Mouse (Mus musculus): ENCODE measurements around the gene S100a2. TPM values are rescaled to one million over a fixed set of nuclear protein-coding genes. Genes with fewer than 3 reads are reported as not detected.

Gene S100a2
- polyA plus RNA-seq (2015; fragmentation: Nextera tagmentation; extraction: Ambion mirVana): not detected in 2 replicates

DNA sequence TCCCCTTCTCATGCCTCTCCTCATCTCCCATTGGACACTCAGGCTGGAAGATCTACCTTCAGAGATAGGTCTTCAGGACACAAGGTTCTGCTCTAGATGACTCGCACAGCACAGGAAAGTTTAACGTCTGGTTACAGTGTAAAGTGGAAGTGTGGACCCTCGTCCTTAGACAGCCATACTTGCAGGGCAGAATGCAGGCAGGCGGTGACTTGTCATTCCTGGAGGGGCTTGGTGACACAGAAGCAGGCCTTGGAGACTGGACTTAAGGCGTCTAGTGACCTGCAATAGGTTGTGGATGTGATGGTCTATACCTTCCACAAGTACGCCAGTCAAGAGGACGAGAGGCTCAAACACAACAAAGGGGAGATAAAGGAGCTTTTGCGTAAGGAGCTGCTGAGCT is at the start of gene S100a2:
S100a2 (plus strand) TSS at position 301 of the 400 bp plus-strand sequence.
- no peak for ATAC-seq (ENCODE audit: insufficient read depth, low FRiP score, low read depth)
- WGBS: 80% methylated on average over 8 of the region's 8 CpGs
- Histone ChIP-seq H3K27ac (peak within 1 kb of the TSS; percentile 57; the same call in 1 of the 2 replicates), H3K4me2 (no peak within 1 kb of the TSS), H3K9ac (no peak within 1 kb of the TSS), H3K27me3 (replicated peaks) (no peaks in the 10 kb centered on the region), H3K4me1 (peaks cover 24% of the 10 kb centered on the region; the same call in 1 of the 2 replicates), H3K9me3 (no peaks in the 10 kb centered on the region), H3K36me3 (no peaks in the 10 kb centered on the region), H3K4me3 (replicated peaks) (no peak within 1 kb of the TSS)

- Histone ChIP-seq H3K9me3 (no peaks in the 10 kb centered on the region), H3K36me3 (no peaks in the 10 kb centered on the region), H3K27me3 (replicated peaks) (no peaks in the 10 kb centered on the region), H3K4me2 (peak overlapping the region; percentile 29), H3K27ac (no peak overlapping the region), H3K4me1 (peaks cover 12% of the 10 kb centered on the region; the same call in 1 of the 2 replicates), H3K9ac (no peak overlapping the region), H3K4me3 (replicated peaks) (no peak overlapping the region)
- WGBS: 52% methylated on average over 4 of the region's 4 CpGs
- no peak for ATAC-seq (ENCODE audit: insufficient read depth, low FRiP score, low read depth)
Observed at GRCm38 (mm10) chr3:90540904-90541303, 49.1 kb upstream of the S100a2 start.

- H3K9ac ChIP-seq: no peak overlapping the region
- H3K4me1 ChIP-seq: no peaks in the 10 kb centered on the region
- H3K4me3 ChIP-seq (replicated peaks): no peak overlapping the region
- no peaks in the 10 kb centered on the region for H3K9me3 ChIP-seq
- H3K27me3 ChIP-seq (replicated peaks): no peaks in the 10 kb centered on the region
- H3K36me3 ChIP-seq: no peaks in the 10 kb centered on the region
- no peak; the same call in 1 of the 2 replicates for ATAC-seq (ENCODE audit: insufficient read depth, low FRiP score, low read depth)
- no peak overlapping the region for H3K4me2 ChIP-seq
- H3K27ac ChIP-seq: no peak overlapping the region
- 55% methylated on average over 5 of the region's 5 CpGs for WGBS
Observed at GRCm38 (mm10) chr3:90549676-90550420, 40.2 kb upstream of the S100a2 start.

- Histone ChIP-seq H3K4me1 (no peaks in the 10 kb centered on the region), H3K9ac (no peak overlapping the region), H3K27ac (no peak overlapping the region), H3K9me3 (no peaks in the 10 kb centered on the region), H3K36me3 (no peaks in the 10 kb centered on the region), H3K27me3 (replicated peaks) (no peaks in the 10 kb centered on the region), H3K4me3 (replicated peaks) (no peak overlapping the region), H3K4me2 (no peak overlapping the region)
- no peak for ATAC-seq (ENCODE audit: insufficient read depth, low FRiP score, low read depth)
- WGBS: 79% methylated on average over 2 of the region's 2 CpGs
Observed at GRCm38 (mm10) chr3:90550421-90550790, 39.6 kb upstream of the S100a2 start.

GRCm38 (mm10) chr3:90552231-90552630 is 37.8 kb upstream of the S100a2 start:
- no peaks in the 10 kb centered on the region for H3K27me3 ChIP-seq (replicated peaks)
- H3K4me1 ChIP-seq: no peaks in the 10 kb centered on the region
- no peaks in the 10 kb centered on the region for H3K36me3 ChIP-seq
- H3K9me3 ChIP-seq: no peaks in the 10 kb centered on the region
- no peak overlapping the region for H3K9ac ChIP-seq
- H3K27ac ChIP-seq: no peak overlapping the region
- WGBS: 72% methylated on average over 2 of the region's 2 CpGs
- no peak overlapping the region for H3K4me3 ChIP-seq (replicated peaks)
- no peak overlapping the region for H3K4me2 ChIP-seq
- ATAC-seq (ENCODE audit: insufficient read depth, low FRiP score, low read depth): no peak

DNA sequence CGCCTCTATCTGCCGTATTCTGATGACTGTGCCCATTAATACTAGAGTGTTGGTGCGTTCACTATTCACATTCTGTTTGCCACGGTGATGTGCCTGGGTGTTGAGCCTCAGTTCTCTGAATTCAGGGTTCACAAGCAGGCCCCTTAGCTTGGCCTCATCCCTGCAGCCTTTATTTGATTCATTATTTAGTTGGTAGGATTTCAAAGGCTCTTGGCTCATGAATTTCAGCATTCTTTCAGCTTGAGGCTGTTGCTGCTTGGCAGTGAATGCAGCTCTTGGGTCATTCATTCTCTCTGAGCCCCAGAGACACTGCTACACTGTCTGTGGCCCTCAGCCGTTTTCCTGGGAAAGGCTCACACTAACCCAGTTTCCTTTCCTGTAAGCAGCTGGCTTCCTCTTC is 34.1 kb upstream of the S100a2 start:
- no peaks in the 10 kb centered on the region for H3K27me3 ChIP-seq (replicated peaks)
- ATAC-seq (ENCODE audit: insufficient read depth, low FRiP score, low read depth): no peak
- 59% methylated on average over 5 of the region's 5 CpGs for WGBS
- no peaks in the 10 kb centered on the region for H3K9me3 ChIP-seq
- no peak overlapping the region for H3K27ac ChIP-seq
- H3K9ac ChIP-seq: no peak overlapping the region
- H3K4me3 ChIP-seq (replicated peaks): no peak overlapping the region
- H3K4me1 ChIP-seq: no peaks in the 10 kb centered on the region
- no peak overlapping the region for H3K4me2 ChIP-seq
- H3K36me3 ChIP-seq: no peaks in the 10 kb centered on the region

- no peaks in the 10 kb centered on the region for H3K4me1 ChIP-seq
- ATAC-seq (ENCODE audit: insufficient read depth, low FRiP score, low read depth): no peak
- H3K9me3 ChIP-seq: no peaks in the 10 kb centered on the region
- no peak within 1 kb of the TSS for H3K27ac ChIP-seq
- H3K36me3 ChIP-seq: no peaks in the 10 kb centered on the region
- no peak within 1 kb of the TSS for H3K4me3 ChIP-seq (replicated peaks)
- no peak within 1 kb of the TSS for H3K4me2 ChIP-seq
- no peak within 1 kb of the TSS for H3K9ac ChIP-seq
- 73% methylated on average over 6 of the region's 6 CpGs for WGBS
- H3K27me3 ChIP-seq (replicated peaks): no peaks in the 10 kb centered on the region
Observed at GRCm38 (mm10) chr3:90560008-90560628, 29.9 kb upstream of the S100a2 start, which contains the start of gene S100a3. Gene S100a3, plus strand, starts transcription at chr3:90560578.

- Histone ChIP-seq H3K4me1 (0 out of 2 replicates have a peak, but pooled peaks cover 4% of the 10 kb centered on the region), H3K4me2 (no peak overlapping the region), H3K9ac (no peak overlapping the region), H3K27me3 (replicated peaks) (no peaks in the 10 kb centered on the region), H3K36me3 (no peaks in the 10 kb centered on the region), H3K27ac (0 out of 2 replicates have a peak overlapping the region, but pooled peaks have one; percentile 26), H3K9me3 (no peaks in the 10 kb centered on the region), H3K4me3 (replicated peaks) (no peak overlapping the region)
- 84% methylated on average over 5 of the region's 5 CpGs for WGBS
- ATAC-seq (ENCODE audit: insufficient read depth, low FRiP score, low read depth): no peak
Observed at GRCm38 (mm10) chr3:90574691-90575090, 15.4 kb upstream of the S100a2 start.

DNA sequence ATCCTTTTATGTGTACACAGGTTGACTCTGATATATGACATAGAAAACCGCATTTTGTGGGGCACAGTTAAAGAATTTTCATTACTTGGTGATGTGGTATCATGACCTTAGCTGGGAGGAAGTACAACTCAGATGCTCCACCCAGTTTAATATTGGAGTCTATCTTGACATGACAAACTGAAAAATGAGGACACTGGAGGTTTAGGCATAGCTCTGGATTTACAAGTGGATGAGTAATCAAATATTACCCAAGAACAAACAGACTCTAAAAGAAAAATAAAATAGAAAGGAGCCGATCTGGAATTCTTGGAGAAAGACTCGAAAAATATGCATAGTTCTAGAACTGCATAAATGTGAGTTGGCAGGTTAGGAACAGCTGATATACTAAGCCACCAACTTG is 14.7 kb upstream of the S100a2 start:
- Histone ChIP-seq H3K27me3 (replicated peaks) (no peaks in the 10 kb centered on the region), H3K36me3 (no peaks in the 10 kb centered on the region), H3K4me3 (replicated peaks) (no peak overlapping the region), H3K27ac (no peak overlapping the region), H3K4me1 (0 out of 2 replicates have a peak, but pooled peaks cover 4% of the 10 kb centered on the region), H3K4me2 (no peak overlapping the region), H3K9ac (no peak overlapping the region), H3K9me3 (no peaks in the 10 kb centered on the region)
- ATAC-seq (ENCODE audit: insufficient read depth, low FRiP score, low read depth): no peak
- 61% methylated on average over 3 of the region's 3 CpGs for WGBS

GRCm38 (mm10) chr3:90576351-90577001 is 13.6 kb upstream of the S100a2 start:
- H3K4me3 ChIP-seq (replicated peaks): no peak overlapping the region
- H3K27ac ChIP-seq: 0 out of 2 replicates have a peak overlapping the region, but pooled peaks have one; percentile 11
- H3K36me3 ChIP-seq: no peaks in the 10 kb centered on the region
- H3K9ac ChIP-seq: no peak overlapping the region
- no peak overlapping the region for H3K4me2 ChIP-seq
- ATAC-seq (ENCODE audit: insufficient read depth, low FRiP score, low read depth): no peak
- 64% methylated on average over 10 of the region's 10 CpGs for WGBS
- H3K4me1 ChIP-seq: 0 out of 2 replicates have a peak, but pooled peaks cover 4% of the 10 kb centered on the region
- no peaks in the 10 kb centered on the region for H3K9me3 ChIP-seq
- H3K27me3 ChIP-seq (replicated peaks): no peaks in the 10 kb centered on the region

DNA sequence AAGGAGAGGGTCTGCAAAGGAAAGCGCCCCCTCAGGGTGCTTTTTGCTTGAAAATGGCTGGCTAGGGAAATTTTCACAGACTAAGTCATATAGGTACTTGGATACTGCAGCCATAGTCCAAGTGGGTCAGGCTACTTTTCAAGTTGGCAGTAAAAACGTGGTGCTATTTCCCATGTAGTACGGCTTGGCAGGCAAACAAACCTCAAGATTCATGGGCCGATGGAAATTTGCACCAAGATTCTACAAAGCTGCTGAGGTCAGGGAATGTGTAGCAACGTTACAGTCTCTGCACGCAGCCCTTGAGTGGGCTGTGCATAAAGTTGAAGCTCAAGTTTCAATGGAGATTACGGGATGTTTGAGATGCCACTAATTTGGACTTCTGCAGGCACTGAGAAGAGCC is 10.6 kb upstream of the S100a2 start:
- ATAC-seq (ENCODE audit: insufficient read depth, low FRiP score, low read depth): no peak
- WGBS: 60% methylated on average over 7 of the region's 7 CpGs
- H3K4me3 ChIP-seq (replicated peaks): no peak overlapping the region
- no peaks in the 10 kb centered on the region for H3K36me3 ChIP-seq
- H3K4me1 ChIP-seq: peaks cover 13% of the 10 kb centered on the region; the same call in 1 of the 2 replicates
- no peaks in the 10 kb centered on the region for H3K27me3 ChIP-seq (replicated peaks)
- no peak overlapping the region for H3K27ac ChIP-seq
- no peak overlapping the region for H3K4me2 ChIP-seq
- no peaks in the 10 kb centered on the region for H3K9me3 ChIP-seq
- no peak overlapping the region for H3K9ac ChIP-seq

- no peak for ATAC-seq (ENCODE audit: insufficient read depth, low FRiP score, low read depth)
- Histone ChIP-seq H3K9me3 (no peaks in the 10 kb centered on the region), H3K4me2 (no peak overlapping the region), H3K27ac (no peak overlapping the region), H3K9ac (no peak overlapping the region), H3K36me3 (no peaks in the 10 kb centered on the region), H3K27me3 (replicated peaks) (no peaks in the 10 kb centered on the region), H3K4me1 (peaks cover 17% of the 10 kb centered on the region), H3K4me3 (replicated peaks) (no peak overlapping the region)
- 90% methylated on average over 5 of the region's 5 CpGs for WGBS
Observed at GRCm38 (mm10) chr3:90581141-90581540, 8.9 kb upstream of the S100a2 start.

Measured in stomach, embryonic 15.5 days (tissue).